Comparison of ENCODE assay signal across 7 mouse cellular contexts in the genomic region with DNA sequence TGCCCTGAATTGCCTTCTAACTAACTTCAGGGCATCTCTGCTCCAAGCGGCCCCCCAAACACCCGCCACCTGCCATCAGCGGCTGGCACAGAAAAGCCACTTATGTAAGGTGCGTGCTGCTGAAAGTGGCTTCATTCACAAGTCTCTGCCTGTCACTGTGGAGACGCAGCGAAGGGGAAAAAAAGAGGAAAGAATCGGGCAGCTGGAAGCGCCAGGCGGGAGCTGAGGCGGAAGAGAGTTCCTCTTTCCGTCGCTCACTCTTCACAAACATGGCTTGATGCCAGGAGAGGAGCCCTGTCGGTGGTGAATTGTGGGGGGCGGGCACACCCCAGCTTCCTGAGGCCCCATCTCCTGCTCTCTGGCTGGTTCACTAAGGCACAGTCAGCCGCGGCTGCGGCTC. TPM values are rescaled to one million over a fixed set of nuclear protein-coding genes. Genes with fewer than 3 reads are reported as not detected.
DNase-seq lines count a peak whose midpoint lies in the region; TF ChIP-seq lines count a peak whose summit lies in the region.

No protein-coding gene starts in this region.

- no peak for TF ChIP-seq CTCF in gastrocnemius, adult 2 months (IDR thresholded peaks at IDR 0.05)

- peak; percentile 4 for DNase-seq in thymus, postnatal 0 days (ENCODE audit: low spot score)
- no peak for DNase-seq in thymus, postnatal 25 days
- DNase-seq in cerebellum, postnatal 36 days: peak; percentile 68 to 76
- peak; percentile 67 to 78 for DNase-seq in left cerebral cortex, postnatal 25 days (ENCODE audit: low spot score in 2 of 2)
- no peak for DNase-seq in adrenal gland, adult 2 months
- no peak for DNase-seq in gastrocnemius, adult 2 months
- DNase-seq in urinary bladder, adult 18-20 months (ENCODE audit: low spot score in 2 of 2): no peak

- intact Hi-C loops in left cerebral cortex, postnatal 25 days (cut with DNase I): no loop called here
- intact Hi-C loops in gastrocnemius, adult 2 months (cut with DNase I): no loop called here

- no peak overlapping the region for H3K4me3 ChIP-seq in gastrocnemius, adult 2 months

- H3K27ac ChIP-seq in gastrocnemius, adult 2 months: no peak overlapping the region

RNA-seq across cellular contexts. Expression of a gene that starts 6.1 kb away (rescaled TPM):
- polyA plus RNA-seq in thymus, postnatal 0 days (2015; fragmentation: Nextera tagmentation; extraction: Ambion mirVana): 0.04 and 0.07 TPM in 2 replicates
- 100 to 1,000 TPM; 314 to 322 TPM for total RNA-seq in left cerebral cortex, postnatal 25 days (2021)
- 1 to 10 TPM; 3.7 to 4.6 TPM for total RNA-seq in adrenal gland, adult 2 months (2021)
- 2.4 and 3.5 TPM in 2 replicates for polyA plus RNA-seq in adrenal gland, adult 2 months (2012; rRNA removed)
- total RNA-seq in gastrocnemius, adult 2 months (2021): not detected

Comparison
In these comparisons a context has a peak if more than half of its experiments do, and no peak if none do; other contexts are left out.
1. DNase-seq: peak in thymus, postnatal 0 days (single experiment), cerebellum, postnatal 36 days (2 of 2) and left cerebral cortex, postnatal 25 days (2 of 2); none in thymus, postnatal 25 days (single experiment), adrenal gland, adult 2 months (single experiment), gastrocnemius, adult 2 months (single experiment) and urinary bladder, adult 18-20 months (0 of 2).
2. RNA of a gene that starts 6.1 kb away (total RNA-seq): 314 to 322 TPM in left cerebral cortex, postnatal 25 days; 3.7 to 4.6 TPM in adrenal gland, adult 2 months and not detected in gastrocnemius, adult 2 months; every median in the first group is over 10 times any median in the second.